In the genomic region with DNA sequence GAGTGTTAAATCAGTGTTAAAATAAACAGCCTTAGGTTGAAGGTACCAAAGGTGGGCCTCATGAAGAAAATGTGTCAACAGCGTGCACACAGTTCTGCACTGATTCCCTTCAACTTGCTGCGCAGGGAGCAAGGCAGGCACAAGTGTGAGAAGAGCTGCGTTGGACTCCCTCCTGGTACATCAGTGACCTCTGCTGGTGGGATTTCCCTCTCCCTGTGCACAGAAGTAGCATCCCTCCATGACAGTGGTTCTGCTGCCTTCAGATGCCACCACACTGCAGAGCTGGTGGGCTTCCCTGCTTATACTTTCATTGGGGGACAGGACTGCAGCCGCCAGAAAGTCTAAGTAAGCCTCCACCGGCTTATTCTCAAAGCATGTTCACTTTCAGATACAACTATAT, we compare ENCODE assay signal across 8 mouse cellular contexts. TPM values are rescaled to one million over a fixed set of nuclear protein-coding genes. Genes with fewer than 3 reads are reported as not detected.
DNase-seq lines count a peak whose midpoint lies in the region; ATAC-seq and TF ChIP-seq lines count a peak whose summit lies in the region.

No protein-coding gene starts in this region.

- H3K4me3 ChIP-seq in gastrocnemius, adult 2 months, result no peak overlapping the region
- no peak overlapping the region for H3K4me3 ChIP-seq in bone marrow, adult 2 months (replicated peaks; ENCODE audit: control insufficient read depth, low read depth, low read length)
- H3K4me3 ChIP-seq in embryonic fibroblast, embryonic 13.5 days (ENCODE audit: insufficient read depth, low read length), result no peak overlapping the region
- H3K4me3 ChIP-seq in stomach, postnatal 0 days (ENCODE audit: low read depth, low read length), result no peak overlapping the region

- no peaks in the 10 kb centered on the region for H3K9me3 ChIP-seq in stomach, postnatal 0 days (ENCODE audit: control insufficient read depth, low read length)

- intact Hi-C loops in gastrocnemius, adult 2 months (cut with DNase I), result loop anchor here (2.0 kb wide), 1 partner anchor 150 kb away; no protein-coding TSS in a partner anchor
- intact Hi-C loops in left cerebral cortex, postnatal 10 days (cut with DNase I), result no loop called here

- DNase-seq in gastrocnemius, adult 2 months, result peak; percentile 59
- DNase-seq in gastrocnemius, postnatal 25 days, result no peak
- DNase-seq in induced T-regulatory cell, adult 2 months (ENCODE audit: low read depth), result peak; percentile 80
- peak; percentile 61 to 86 for DNase-seq in left cerebral cortex, postnatal 10 days (ENCODE audit: extremely low spot score in 1 of 2, low spot score in 2 of 2)
- DNase-seq in natural killer cell, adult 2 months (ENCODE audit: low spot score in 2 of 2), result peak; percentile 34 to 61
- DNase-seq in stomach, postnatal 0 days (ENCODE audit: low spot score), result peak; percentile 78

- no peak for TF ChIP-seq POLR2A in bone marrow, adult 2 months (IDR thresholded peaks at IDR 0.05; ENCODE audit: borderline replicate concordance, control insufficient read depth, low read depth, low read length)
- TF ChIP-seq POLR2A in embryonic fibroblast, embryonic 13.5 days (IDR thresholded peaks at IDR 0.05; ENCODE audit: low read depth, low read length), result no peak

- no peaks in the 10 kb centered on the region for H3K4me1 ChIP-seq in bone marrow, adult 2 months (ENCODE audit: control insufficient read depth, insufficient read depth, low read length)
- peaks cover 2% of the 10 kb centered on the region; the same call in 1 of the 2 replicates for H3K4me1 ChIP-seq in embryonic fibroblast, embryonic 13.5 days (ENCODE audit: control insufficient read depth, insufficient read depth, low read length)
- H3K4me1 ChIP-seq in stomach, postnatal 0 days (replicated peaks; ENCODE audit: control insufficient read depth, insufficient read depth), result no peaks in the 10 kb centered on the region

- H3K27me3 ChIP-seq in stomach, postnatal 0 days (ENCODE audit: control insufficient read depth, insufficient read depth, low read length), result no peaks in the 10 kb centered on the region

- no peak overlapping the region for H3K9ac ChIP-seq in stomach, postnatal 0 days (ENCODE audit: low read length)

- TF ChIP-seq EP300 in stomach, postnatal 0 days (optimal IDR thresholded peaks at IDR 0.05), result no peak

- H3K27ac ChIP-seq in gastrocnemius, adult 2 months, result no peak overlapping the region
- no peak overlapping the region for H3K27ac ChIP-seq in bone marrow, adult 2 months (ENCODE audit: control insufficient read depth, insufficient read depth, low read depth, low read length, poor library complexity)
- H3K27ac ChIP-seq in embryonic fibroblast, embryonic 13.5 days (ENCODE audit: insufficient read depth, low read length), result no peak overlapping the region
- H3K27ac ChIP-seq in stomach, postnatal 0 days (replicated peaks), result no peak overlapping the region

- H3K4me2 ChIP-seq in stomach, postnatal 0 days (replicated peaks; ENCODE audit: low read depth), result no peak overlapping the region

- peak; percentile 65 for TF ChIP-seq CTCF in gastrocnemius, adult 2 months (IDR thresholded peaks at IDR 0.05)
- TF ChIP-seq CTCF in bone marrow, adult 2 months (IDR thresholded peaks at IDR 0.05; ENCODE audit: control insufficient read depth, insufficient read depth, low read length), result peak; percentile 83
- TF ChIP-seq CTCF in embryonic fibroblast, embryonic 13.5 days (IDR thresholded peaks at IDR 0.05; ENCODE audit: borderline replicate concordance, insufficient read depth, low read length), result peak; percentile 92
- peak; percentile 87 for TF ChIP-seq CTCF in stomach, postnatal 0 days (IDR thresholded peaks at IDR 0.05; ENCODE audit: low read depth)

- no peaks in the 10 kb centered on the region for H3K36me3 ChIP-seq in stomach, postnatal 0 days (ENCODE audit: control insufficient read depth, insufficient read depth, low read length)

- 47% methylated on average over 5 of the region's 5 CpGs for WGBS in bone marrow, adult 2 months
- WGBS in stomach, postnatal 0 days, result 44% methylated on average over 5 of the region's 5 CpGs

- peak; percentile 66; the same call in 1 of the 2 replicates for ATAC-seq in stomach, postnatal 0 days (ENCODE audit: low FRiP score, low TSS enrichment)

RNA-seq across cellular contexts. Expression of a gene that starts 37.2 kb away (rescaled TPM):
- 1 to 10 TPM; 3.2 to 3.6 TPM for total RNA-seq in gastrocnemius, adult 2 months (2021)
- total RNA-seq in gastrocnemius, postnatal 25 days (2021), result 1 to 10 TPM; 2.2 to 3.7 TPM
- 5.2 and 5.6 TPM in 2 replicates for polyA plus RNA-seq in bone marrow, adult 2 months (2011; ENCODE audit: insufficient read depth, insufficient read length, low replicate concordance, missing spikeins)
- 23.1 and 26.2 TPM in 2 replicates for polyA plus RNA-seq in embryonic fibroblast, embryonic 13.5 days (2011; ENCODE audit: insufficient read length, low read depth, missing spikeins)
- total RNA-seq in left cerebral cortex, postnatal 10 days (2021), result 10 to 100 TPM; 26.4 to 29.1 TPM
- 12.2 and 12.5 TPM in 2 replicates for polyA plus RNA-seq in stomach, postnatal 0 days (2015; fragmentation: Nextera tagmentation; extraction: Ambion mirVana)

Comparison
In these comparisons a context has a peak if more than half of its experiments do, and no peak if none do; other contexts are left out.
1. RNA of a gene that starts 37.2 kb away (total RNA-seq): 26.4 to 29.1 TPM in left cerebral cortex, postnatal 10 days; 2.2 to 3.7 TPM in gastrocnemius, postnatal 25 days and 3.2 to 3.6 TPM in gastrocnemius, adult 2 months; every median in the first group is over 4 times any median in the second.
2. Peak in every context shown above with its lines, with median percentiles within 50 percentile points of each other: CTCF ChIP-seq.